Mouse (Mus musculus) adipocyte (in vitro differentiated cells): ENCODE measurements around the gene Pou3f3.

Source experiments
- DNase-seq: peaks from one replicate; pipeline ENCODE4 v3.0.0-alpha.2; 2016; ENCODE audit warnings: low spot score

Pou3f3 gene

GRCm38 (mm10) chr1:42710234-42710633 lies 14.7 kb downstream of the Pou3f3 start:
- DNase-seq: no peak

- no peak for DNase-seq
Measured at GRCm38 (mm10) chr1:42710995-42711394, 15.4 kb downstream of the Pou3f3 start.

- DNase-seq: no peak
Measured at GRCm38 (mm10) chr1:42711456-42712310, 16.1 kb downstream of the Pou3f3 start.

- DNase-seq: no peak
Measured at GRCm38 (mm10) chr1:42712311-42712690, 16.7 kb downstream of the Pou3f3 start.

GRCm38 (mm10) chr1:42713104-42713932 lies 17.8 kb downstream of the Pou3f3 start:
- DNase-seq: no peak

- peak; percentile 11 for DNase-seq
Measured at GRCm38 (mm10) chr1:42714016-42714931, 18.7 kb downstream of the Pou3f3 start.

- DNase-seq: no peak
Measured at GRCm38 (mm10) chr1:42718549-42718948, 23.0 kb downstream of the Pou3f3 start.

- DNase-seq: no peak
Measured at GRCm38 (mm10) chr1:42721353-42721752, 25.8 kb downstream of the Pou3f3 start.

GRCm38 (mm10) chr1:42723769-42724300 lies 28.3 kb downstream of the Pou3f3 start:
- DNase-seq: no peak

- no peak for DNase-seq
Measured at GRCm38 (mm10) chr1:42724881-42725280, 29.3 kb downstream of the Pou3f3 start.

- no peak for DNase-seq
Measured at GRCm38 (mm10) chr1:42727161-42727560, 31.6 kb downstream of the Pou3f3 start.

GRCm38 (mm10) chr1:42727676-42728075 lies 32.1 kb downstream of the Pou3f3 start:
- DNase-seq: no peak

- no peak for DNase-seq
Measured at GRCm38 (mm10) chr1:42741383-42742241, 46.0 kb downstream of the Pou3f3 start.

GRCm38 (mm10) chr1:42742242-42742560 lies 46.6 kb downstream of the Pou3f3 start:
- no peak for DNase-seq

GRCm38 (mm10) chr1:42745047-42745446 lies 49.5 kb downstream of the Pou3f3 start:
- DNase-seq: no peak

- no peak for DNase-seq
Measured at GRCm38 (mm10) chr1:42749536-42750292, 54.1 kb downstream of the Pou3f3 start.
